Mouse (Mus musculus) C2C12 (cell line): ENCODE data around the gene Sgf29. TPM values are rescaled to one million over a fixed set of nuclear protein-coding genes. Genes with fewer than 3 reads are reported as not detected.

ENCODE experiments used
- H3K27me3 ChIP-seq: one replicate; pipeline ENCODE4 v1.6.1; 2011; ENCODE audit not compliant: control insufficient read depth, insufficient read depth, insufficient read length
- H3K36me3 ChIP-seq: one replicate; pipeline ENCODE4 v1.6.1; 2011; ENCODE audit not compliant: control insufficient read depth, insufficient read depth
- H3K4me3 ChIP-seq: one replicate; pipeline ENCODE4 v1.5.1; 2011; ENCODE audit warnings: mild to moderate bottlenecking, control low read depth; ENCODE audit not compliant: poor library complexity, insufficient read depth, severe bottlenecking
- H3K79me2 ChIP-seq: one replicate; pipeline ENCODE4 v1.6.1; 2011; ENCODE audit not compliant: control insufficient read depth, insufficient read depth
- H3K79me3 ChIP-seq: one replicate; pipeline ENCODE4 v1.6.1; 2011; ENCODE audit warnings: low read depth, control low read depth
- H3ac ChIP-seq: one replicate; pipeline ENCODE3; 2011; ENCODE audit warnings: low read depth; ENCODE audit not compliant: control insufficient read depth, insufficient read length
- CEBPB ChIP-seq: IDR thresholded peaks from one replicate; pipeline ENCODE4 v1.6.1; 2011; ENCODE audit warnings: low read depth, mild to moderate bottlenecking, control low read depth, moderate library complexity
- CTCF ChIP-seq: IDR thresholded peaks from one replicate; pipeline ENCODE4 v1.5.1; 2011; ENCODE audit not compliant: control insufficient read depth, insufficient read depth, insufficient read length
- FOSL1 ChIP-seq: IDR thresholded peaks from one replicate; pipeline ENCODE4 v1.8.0; 2011; ENCODE audit warnings: mild to moderate bottlenecking, low read length; ENCODE audit not compliant: poor library complexity, insufficient read depth, severe bottlenecking
- MAX ChIP-seq: IDR thresholded peaks from one replicate; pipeline ENCODE4 v1.6.1; 2011; ENCODE audit warnings: mild to moderate bottlenecking, control low read depth
- MYOD1 ChIP-seq: IDR thresholded peaks from one replicate; pipeline ENCODE4 v1.6.1; 2011; ENCODE audit warnings: low read depth; ENCODE audit not compliant: control insufficient read depth, insufficient read length
- MYOG ChIP-seq: IDR thresholded peaks from one replicate; pipeline ENCODE4 v1.6.1; 2011; ENCODE audit not compliant: control insufficient read depth, insufficient read length; ENCODE audit errors: extremely low read depth
- USF1 ChIP-seq: IDR thresholded peaks from one replicate; pipeline ENCODE4 v1.6.1; 2011; ENCODE audit warnings: low read depth, mild to moderate bottlenecking, control low read depth, moderate library complexity
- polyA plus RNA-seq: library from polyadenylated mRNA; unstranded; fragments of >200 nt; fragmentation: generic; extraction: Trizol; gene quantifications from one replicate; pipeline ENCODE4 v1.2.1, GENCODE M21; 2012; ENCODE audit warnings: missing spikeins

The Sgf29 gene
- polyA plus RNA-seq, 1 experiment: 39.3 TPM

DNA sequence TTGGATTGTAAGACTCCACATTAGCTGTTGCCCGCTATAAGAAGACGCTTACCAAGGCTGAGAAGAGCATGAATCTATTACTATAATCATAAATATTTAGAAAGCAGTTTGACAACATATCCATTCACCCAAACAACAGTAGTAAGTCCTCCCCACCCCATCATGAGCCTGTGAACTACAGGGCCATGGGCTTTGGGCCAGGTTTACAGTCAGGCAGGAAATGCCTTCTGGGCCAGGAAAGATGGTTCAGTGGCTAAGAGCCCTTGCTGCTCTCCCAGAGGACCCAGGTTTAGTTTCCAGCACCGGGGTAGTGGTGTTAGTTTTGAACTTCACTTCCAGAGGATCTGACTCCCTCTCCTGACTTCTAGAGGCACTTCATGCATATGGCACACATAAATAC, 68.5 kb downstream of the Sgf29 start:
- no peaks in the 10 kb centered on the region for H3K36me3 ChIP-seq
- no peak overlapping the region for H3K4me3 ChIP-seq
- TF ChIP-seq MYOD1 (no peak), MAX (no peak)
- no peaks in the 10 kb centered on the region for H3K79me3 ChIP-seq
- no peaks in the 10 kb centered on the region for H3K79me2 ChIP-seq
- no peak overlapping the region for H3ac ChIP-seq
- H3K27me3 ChIP-seq: peaks cover 15% of the 10 kb centered on the region

DNA sequence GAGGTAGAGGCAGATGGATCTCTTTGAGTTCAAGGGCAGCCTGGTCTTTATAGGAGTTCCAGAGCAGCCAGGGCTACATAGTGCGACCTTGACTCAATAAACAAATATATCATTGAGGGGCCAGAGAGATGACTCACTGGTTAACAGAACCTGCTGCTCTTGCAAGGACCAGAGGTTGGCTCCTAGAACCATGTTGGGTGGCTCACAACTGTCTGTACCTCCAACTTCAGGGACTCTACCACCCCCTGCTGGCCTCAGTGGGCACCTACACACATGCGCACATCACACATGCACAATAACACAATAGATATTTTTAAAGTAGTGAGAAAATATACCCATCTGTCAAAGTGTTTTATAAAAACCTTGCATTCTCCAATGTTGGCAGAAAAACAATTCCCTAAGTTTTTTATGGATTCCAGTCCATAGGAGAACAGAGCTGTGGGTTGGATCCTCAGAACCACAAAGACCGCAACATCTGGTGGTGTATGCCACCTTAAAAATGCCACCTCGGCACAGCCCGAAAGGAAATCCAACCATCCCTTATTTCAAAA, 69.8 kb downstream of the Sgf29 start:
- no peak overlapping the region for H3ac ChIP-seq
- no peaks in the 10 kb centered on the region for H3K79me2 ChIP-seq
- peaks cover 15% of the 10 kb centered on the region for H3K27me3 ChIP-seq
- no peaks in the 10 kb centered on the region for H3K79me3 ChIP-seq
- no peak for TF ChIP-seq MYOG
- no peak for TF ChIP-seq MAX
- TF ChIP-seq USF1: no peak
- TF ChIP-seq CTCF: no peak
- TF ChIP-seq FOSL1: no peak
- TF ChIP-seq MYOD1: no peak
- no peak for TF ChIP-seq CEBPB
- H3K4me3 ChIP-seq: no peak overlapping the region
- H3K36me3 ChIP-seq: no peaks in the 10 kb centered on the region

DNA sequence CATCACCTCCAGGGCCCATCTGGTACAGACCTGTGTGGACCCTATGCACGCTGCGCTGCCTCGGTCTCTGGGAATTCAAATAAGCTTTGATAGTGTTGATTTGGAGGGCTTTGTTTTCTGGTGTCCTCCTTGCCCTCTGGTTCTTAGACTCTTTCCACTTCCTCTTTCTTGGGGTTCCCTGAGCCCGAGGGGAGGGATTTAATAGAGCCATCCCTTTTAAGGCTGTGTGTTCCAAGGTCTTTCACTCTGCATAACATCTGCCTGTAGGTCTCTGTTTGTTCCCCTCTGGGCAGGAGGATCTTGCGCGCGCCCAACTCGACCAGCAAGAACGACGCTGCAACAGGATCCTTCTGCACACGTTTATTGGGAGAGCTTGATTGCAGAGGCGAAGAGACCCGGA, 72.5 kb downstream of the Sgf29 start:
- Histone ChIP-seq H3K27me3 (peaks cover 4% of the 10 kb centered on the region), H3K4me3 (no peak overlapping the region), H3K79me3 (no peaks in the 10 kb centered on the region), H3K79me2 (no peaks in the 10 kb centered on the region), H3K36me3 (no peaks in the 10 kb centered on the region), H3ac (no peak overlapping the region)
- TF ChIP-seq CEBPB (no peak), USF1 (no peak), MYOD1 (no peak), FOSL1 (no peak), MAX (no peak), MYOG (no peak), CTCF (no peak)

Other genes with a start within 250 kb of the Sgf29 start
- gene Cd19, start 234.4 kb upstream of the Sgf29 start, polyA plus RNA-seq: not detected
- gene Rabep2, start 220.6 kb upstream of the Sgf29 start, polyA plus RNA-seq: 17.5 TPM
- gene Atp2a1, start 186.2 kb upstream of the Sgf29 start, polyA plus RNA-seq: 2.2 TPM
- gene Sh2b1, start 173.9 kb upstream of the Sgf29 start, polyA plus RNA-seq: 36.9 TPM
- gene Tufm, start 161.9 kb upstream of the Sgf29 start, polyA plus RNA-seq: 200 TPM
- gene Atxn2l, start 145.9 kb upstream of the Sgf29 start, polyA plus RNA-seq: 73.0 TPM
- 228 TPM for gene Eif3c, start 82.9 kb upstream of the Sgf29 start, polyA plus RNA-seq
- 2.0 TPM for gene Apobr, start 64.4 kb upstream of the Sgf29 start, polyA plus RNA-seq
- 4.5 TPM for gene Cln3, start 63.5 kb upstream of the Sgf29 start, polyA plus RNA-seq
- gene Il27, start 54.4 kb upstream of the Sgf29 start, polyA plus RNA-seq: not detected
- gene Nupr1, start 18.4 kb upstream of the Sgf29 start, polyA plus RNA-seq: 49.9 TPM
- gene Sult1a1, start 27.1 kb downstream of the Sgf29 start, polyA plus RNA-seq: 0.07 TPM
- gene Bola2, start 46.1 kb downstream of the Sgf29 start, polyA plus RNA-seq: 116 TPM
- gene Slx1b, start 46.5 kb downstream of the Sgf29 start, polyA plus RNA-seq: 5.4 TPM
- 1.9 TPM for gene Coro1a, start 58.5 kb downstream of the Sgf29 start, polyA plus RNA-seq
- 168 TPM for gene Mapk3, start 110.3 kb downstream of the Sgf29 start, polyA plus RNA-seq
- 1.7 TPM for gene Gdpd3, start 117.0 kb downstream of the Sgf29 start, polyA plus RNA-seq
- 16.6 TPM for gene Ypel3, start 127.6 kb downstream of the Sgf29 start, polyA plus RNA-seq
- gene Tbx6, start 132.2 kb downstream of the Sgf29 start, polyA plus RNA-seq: 0.01 TPM
- 189 TPM for gene Ppp4c, start 143.2 kb downstream of the Sgf29 start, polyA plus RNA-seq
- gene Fam57b, start 148.4 kb downstream of the Sgf29 start, polyA plus RNA-seq: 0.08 TPM
- not detected for gene 4930451I11Rik, start 182.3 kb downstream of the Sgf29 start, polyA plus RNA-seq
- gene Doc2a, start 198.1 kb downstream of the Sgf29 start, polyA plus RNA-seq: not detected
- 53.9 TPM for gene Hirip3, start 212.7 kb downstream of the Sgf29 start, polyA plus RNA-seq
- 105 TPM for gene Ino80e, start 213.1 kb downstream of the Sgf29 start, polyA plus RNA-seq
- gene Taok2, start 235.4 kb downstream of the Sgf29 start, polyA plus RNA-seq: 27.9 TPM